Mouse (Mus musculus) kidney, adult 2 months (tissue): ENCODE data around the gene BC035947. TPM values are rescaled to one million over a fixed set of nuclear protein-coding genes. Genes with fewer than 3 reads are reported as not detected.

ENCODE experiments used
- DNase-seq: peaks from one replicate; pipeline ENCODE4 v3.0.0; 2021
- H3K27ac ChIP-seq: fragments of 200-500 bp; 2 replicates; pipeline ENCODE4 v1.5.1; 2012; ENCODE audit warnings: low read depth, low read length, control low read depth, inconsistent platforms; ENCODE audit not compliant: insufficient read depth
- H3K27me3 ChIP-seq: fragments of 200-500 bp; replicated peaks from 2 replicates; pipeline ENCODE4 v1.6.1; 2012; ENCODE audit warnings: mild to moderate bottlenecking, moderate library complexity, low read length, inconsistent platforms; ENCODE audit not compliant: control insufficient read depth, insufficient read depth
- H3K36me3 ChIP-seq: fragments of 200-500 bp; 2 replicates; pipeline ENCODE4 v1.6.1; 2012; ENCODE audit warnings: mild to moderate bottlenecking, moderate library complexity, low read length, inconsistent platforms; ENCODE audit not compliant: control insufficient read depth, insufficient read depth
- H3K4me1 ChIP-seq: fragments of 200-500 bp; 2 replicates; pipeline ENCODE4 v1.6.1; 2011; ENCODE audit warnings: low read length; ENCODE audit not compliant: control insufficient read depth, insufficient read depth
- H3K4me3 ChIP-seq: fragments of 200-500 bp; 2 replicates; pipeline ENCODE4 v1.5.1; 2011; ENCODE audit warnings: mild to moderate bottlenecking, low read depth, low read length, control low read depth; ENCODE audit not compliant: insufficient read depth
- CTCF ChIP-seq: fragments of 200-500 bp; conservative IDR thresholded peaks from 2 replicates; pipeline ENCODE4 v1.5.1; 2011; ENCODE audit warnings: low read depth, mild to moderate bottlenecking, control low read depth, low read length, moderate library complexity, mixed read lengths; ENCODE audit not compliant: insufficient read depth, insufficient read length
- POLR2A ChIP-seq: fragments of 200-500 bp; IDR thresholded peaks from one replicate; pipeline ENCODE4 v1.6.1; 2011; ENCODE audit warnings: low read depth, low read length, control low read depth
- WGBS: fragments of 180-500 bp; shearing (Covaris S2); methylation state at CpG from one replicate; pipeline ENCODE4 v1.1.7; 2018; 5-methylcytosine and 5-hydroxymethylcytosine counted together
- polyA plus RNA-seq: library from polyadenylated mRNA; depleted of rRNA; stranded (reverse); fragments of >200 nt; gene quantifications from 2 replicates; pipeline ENCODE4 v1.2.3, GENCODE M21; 2012

The BC035947 gene
- polyA plus RNA-seq, 1 experiment: 14.6 TPM

DNA sequence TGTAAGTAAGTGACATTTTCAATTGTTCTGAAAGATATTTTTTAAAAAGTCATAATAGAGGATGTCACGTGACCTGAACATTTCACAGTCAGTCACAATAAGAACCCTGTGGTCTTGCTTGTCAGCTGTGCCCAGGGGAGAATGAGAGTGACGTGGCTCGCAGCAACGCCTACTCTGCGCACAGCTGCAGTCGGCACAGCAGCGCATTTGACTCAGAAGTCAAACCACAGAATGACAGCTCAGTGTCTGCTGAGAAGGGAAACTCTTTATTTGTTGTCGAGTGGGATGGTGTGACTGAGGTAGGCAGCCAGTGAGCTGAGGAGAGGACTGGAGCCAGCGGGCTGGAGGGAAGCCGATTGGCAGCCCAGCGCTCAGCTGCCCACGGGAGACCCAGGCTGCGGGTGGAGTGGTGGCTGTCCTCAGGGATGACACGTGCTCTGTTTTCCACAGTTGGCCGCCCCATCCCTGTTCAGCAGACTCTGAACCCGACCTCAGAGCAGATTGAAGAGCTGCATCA is 25.6 kb upstream of the BC035947 start:
- Histone ChIP-seq H3K4me1 (no peaks in the 10 kb centered on the region), H3K4me3 (peak overlapping the region; percentile 33), H3K27me3 (no peaks in the 10 kb centered on the region), H3K36me3 (no peaks in the 10 kb centered on the region), H3K27ac (no peak overlapping the region)
- TF ChIP-seq POLR2A (no peak), CTCF (no peak)
- WGBS: 31% methylated on average over 16 of the region's 16 CpGs
- DNase-seq: peak; percentile 27

- no peak overlapping the region for H3K4me3 ChIP-seq
- DNase-seq: peak; percentile 75
- TF ChIP-seq POLR2A: no peak
- TF ChIP-seq CTCF: peak; percentile 82
- no peak overlapping the region for H3K27ac ChIP-seq
- 19% methylated on average over 19 of the region's 19 CpGs for WGBS
- no peaks in the 10 kb centered on the region for H3K4me1 ChIP-seq
- H3K36me3 ChIP-seq: no peaks in the 10 kb centered on the region
- no peaks in the 10 kb centered on the region for H3K27me3 ChIP-seq
These were observed 24.6 kb upstream of the BC035947 start for GRCm38 (mm10) chr1:78536310-78537164.

DNA sequence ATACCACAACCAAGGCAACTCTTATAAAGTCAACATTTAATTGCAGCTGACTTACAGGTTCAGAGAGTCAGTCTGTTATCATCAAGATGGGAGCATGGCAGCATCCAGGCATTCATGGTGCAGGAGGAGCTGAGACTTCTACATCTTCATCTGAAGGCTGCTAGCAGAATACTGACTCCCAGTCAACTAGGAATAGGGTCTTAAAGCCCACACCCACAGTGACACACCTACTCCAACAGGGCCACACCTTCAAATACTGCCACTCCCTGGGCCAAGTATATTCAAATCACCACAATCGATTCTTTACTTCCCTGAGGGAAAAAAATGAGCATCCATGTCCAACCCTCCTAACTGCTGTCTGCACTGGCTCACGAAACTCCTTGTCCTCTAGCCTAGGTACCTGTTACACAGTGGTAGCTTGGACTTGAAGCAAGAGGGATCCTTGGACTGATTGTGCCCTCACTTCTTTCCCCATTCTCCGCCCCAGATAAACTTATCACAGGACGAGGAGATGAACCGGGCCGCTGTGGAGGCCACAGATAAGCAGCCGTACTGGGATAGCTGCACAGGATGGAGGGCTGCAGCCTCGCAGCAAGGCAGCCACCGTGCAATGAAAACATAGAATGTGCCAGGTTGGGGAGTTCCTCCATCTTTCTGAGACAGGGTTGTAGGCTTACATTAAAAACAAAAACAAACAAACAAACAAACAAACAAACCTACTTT is 22.6 kb upstream of the BC035947 start:
- Histone ChIP-seq H3K4me3 (no peak overlapping the region), H3K27ac (no peak overlapping the region), H3K4me1 (no peaks in the 10 kb centered on the region), H3K36me3 (no peaks in the 10 kb centered on the region), H3K27me3 (no peaks in the 10 kb centered on the region)
- TF ChIP-seq CTCF (no peak), POLR2A (no peak)
- 91% methylated on average over 9 of the region's 9 CpGs for WGBS
- DNase-seq: no peak

DNA sequence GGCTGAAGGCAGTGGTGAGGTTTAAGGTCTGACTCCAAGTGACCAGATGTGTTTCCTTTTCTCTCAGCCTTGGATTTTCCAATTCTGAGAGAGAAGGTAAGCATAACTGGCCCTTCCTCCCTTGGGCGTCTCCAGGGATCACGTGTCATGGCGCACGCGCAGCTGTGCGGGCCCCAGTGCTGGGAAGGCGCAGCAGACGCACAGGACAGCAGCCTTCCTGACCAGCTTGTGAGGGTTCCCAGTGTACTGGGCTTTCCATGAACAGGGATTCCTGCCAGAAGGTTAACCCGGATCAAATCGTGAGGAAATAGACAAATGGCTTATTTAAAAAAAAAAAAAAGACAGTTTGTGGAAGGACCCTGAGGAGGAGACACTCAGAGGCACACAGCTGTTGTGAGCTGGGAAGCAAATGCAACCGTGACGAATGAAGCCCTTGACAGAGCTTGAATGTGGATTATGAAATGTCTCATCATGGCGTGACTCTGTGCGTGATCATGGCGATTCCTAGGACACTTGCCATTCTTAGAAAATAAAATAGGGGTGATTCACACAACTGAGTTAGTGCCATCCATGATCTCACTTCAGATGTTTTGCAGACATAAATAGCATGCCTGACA is 20.3 kb upstream of the BC035947 start:
- Histone ChIP-seq H3K4me1 (no peaks in the 10 kb centered on the region), H3K36me3 (no peaks in the 10 kb centered on the region), H3K4me3 (no peak overlapping the region), H3K27ac (no peak overlapping the region), H3K27me3 (no peaks in the 10 kb centered on the region)
- 90% methylated on average over 15 of the region's 15 CpGs for WGBS
- TF ChIP-seq POLR2A: no peak
- no peak for TF ChIP-seq CTCF
- no peak for DNase-seq

DNA sequence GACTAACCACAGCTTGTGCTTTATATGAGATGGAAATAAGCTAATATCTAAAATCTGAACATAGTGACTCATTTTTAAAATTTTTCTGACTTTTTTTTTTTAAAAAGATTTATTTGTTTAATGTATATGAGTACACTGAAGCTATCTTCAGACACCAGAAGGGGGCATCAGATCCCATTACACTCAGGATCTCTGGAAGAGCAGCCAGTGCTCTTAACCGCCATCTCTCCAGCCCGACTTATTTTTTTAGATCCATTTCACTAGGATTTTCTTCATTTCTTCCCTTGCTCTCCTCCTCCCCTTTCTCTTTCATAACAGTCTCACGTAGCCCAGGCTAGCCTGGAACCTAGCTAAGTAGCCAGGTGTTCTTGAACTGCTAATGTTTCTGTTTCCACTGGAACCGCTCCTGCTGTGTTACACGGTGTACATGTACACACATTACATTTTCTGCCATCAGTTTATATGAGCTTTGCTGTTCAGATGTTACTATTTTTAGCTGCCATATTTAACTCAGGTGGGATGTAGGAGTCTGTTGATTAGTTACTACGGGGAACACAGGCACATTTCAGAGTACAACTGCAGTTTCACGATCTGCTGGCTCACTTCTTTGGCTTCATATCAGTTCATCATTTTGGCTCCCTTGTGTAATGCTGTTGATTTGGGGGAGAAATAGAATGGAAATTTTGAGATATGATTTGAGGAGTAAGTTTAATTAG is 18.7 kb upstream of the BC035947 start:
- DNase-seq: no peak
- TF ChIP-seq POLR2A: no peak
- no peak for TF ChIP-seq CTCF
- no peaks in the 10 kb centered on the region for H3K4me1 ChIP-seq
- H3K27ac ChIP-seq: no peak overlapping the region
- no peaks in the 10 kb centered on the region for H3K36me3 ChIP-seq
- H3K27me3 ChIP-seq: no peaks in the 10 kb centered on the region
- 56% methylated on average over 7 of the region's 7 CpGs for WGBS
- no peak overlapping the region for H3K4me3 ChIP-seq

- DNase-seq: no peak
- Histone ChIP-seq H3K27me3 (no peaks in the 10 kb centered on the region), H3K4me3 (no peak overlapping the region), H3K36me3 (no peaks in the 10 kb centered on the region), H3K27ac (no peak overlapping the region), H3K4me1 (no peaks in the 10 kb centered on the region)
- 85% methylated on average over 8 of the region's 8 CpGs for WGBS
- TF ChIP-seq CTCF: no peak
- TF ChIP-seq POLR2A: no peak
These were observed 17.1 kb upstream of the BC035947 start for GRCm38 (mm10) chr1:78529011-78529410.

GRCm38 (mm10) chr1:78528356-78528755 is 16.4 kb upstream of the BC035947 start:
- Histone ChIP-seq H3K27ac (no peak overlapping the region), H3K4me3 (no peak overlapping the region), H3K36me3 (no peaks in the 10 kb centered on the region), H3K27me3 (no peaks in the 10 kb centered on the region), H3K4me1 (no peaks in the 10 kb centered on the region)
- no peak for DNase-seq
- TF ChIP-seq CTCF (no peak), POLR2A (no peak)
- 93% methylated on average over 3 of the region's 3 CpGs for WGBS
